Mouse (Mus musculus): Measurements from ENCODE around the gene Vsx2. TPM values are rescaled to one million over a fixed set of nuclear protein-coding genes. Genes with fewer than 3 reads are reported as not detected.

Gene Vsx2
- total and polyA plus RNA-seq, 3 experiments, result not detected

DNA sequence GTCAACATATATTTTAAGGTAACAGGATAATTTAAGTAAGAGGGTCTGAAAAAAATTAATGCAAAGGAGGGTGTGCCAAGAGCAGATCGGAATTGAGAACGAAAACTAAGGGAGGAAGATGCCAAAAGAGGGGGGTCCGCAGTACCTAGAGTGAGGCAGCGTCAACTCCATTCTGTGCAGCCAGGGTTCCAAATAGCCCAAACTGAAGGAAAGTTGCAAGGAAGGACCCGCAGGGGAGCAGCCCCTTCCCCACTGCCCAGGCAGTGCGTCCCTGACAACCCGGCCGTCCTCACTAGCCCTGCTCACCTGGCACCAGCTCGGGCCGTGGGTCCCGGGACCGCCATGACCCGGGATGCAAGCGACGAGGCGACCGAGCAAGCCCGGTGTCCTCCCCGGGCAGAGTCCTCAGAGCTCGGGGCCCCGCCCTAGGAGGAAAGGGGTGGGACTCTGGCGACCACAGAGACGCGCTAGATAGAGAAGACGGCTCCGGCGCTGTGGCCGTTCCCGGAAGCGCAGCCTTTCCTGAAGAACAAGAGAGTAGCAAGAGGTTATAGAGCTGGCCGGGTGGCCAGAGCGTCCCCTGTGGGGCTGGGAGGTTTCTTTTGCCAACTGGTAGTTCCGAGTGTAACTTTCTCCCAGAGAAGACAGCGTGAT, 47.5 kb downstream of the Vsx2 start, which contains the start of gene Abcd4:
TSS of gene Abcd4 (minus strand) at position 437 of the 654 bp plus-strand sequence.
- Histone ChIP-seq H3K79me2 (replicated peaks; ENCODE audit: control insufficient read depth, extremely low read depth, insufficient read depth, poor library complexity, severe bottlenecking) (no peaks in the 10 kb centered on the region), H3K27ac (ENCODE audit: insufficient read depth, low read depth) (0 out of 2 replicates have a peak within 1 kb of the TSS, but pooled peaks have one; percentile 32), H3K4me2 (ENCODE audit: insufficient read depth, low read depth, poor library complexity, severe bottlenecking) (peak within 1 kb of the TSS; percentile 87), H3K36me3 (replicated peaks in 1 of 2; ENCODE audit: control insufficient read depth in 1 of 2, insufficient read depth in 1 of 2, low read length in 1 of 2) (peaks cover 5 to 26% of the 10 kb centered on the region in 2 experiments), H3K4me1 (ENCODE audit: control insufficient read depth in 1 of 2, insufficient read depth in 2 of 2) (peaks cover 14 to 38% of the 10 kb centered on the region in 2 experiments), H3K9me3 (replicated peaks; ENCODE audit: low read length) (no peaks in the 10 kb centered on the region), H3K27me3 (replicated peaks) (no peaks in the 10 kb centered on the region), H3K9ac (ENCODE audit: insufficient read depth, low read depth) (peak within 1 kb of the TSS; percentile 96), H3K4me3 (replicated peaks in 1 of 3; ENCODE audit: low read depth in 2 of 3, low read length in 2 of 3, poor library complexity in 1 of 3) (peak within 1 kb of the TSS; percentile 83 to 100 (median 92))
- in situ Hi-C loops (cut with MboI; ENCODE audit: low pct_ligation_motif_present, low pct_unique_long_range_greater_than_20kb, low sequenced_read_pairs), result no loop called here
- DNase-seq (ENCODE audit: extremely low read depth), result peak; percentile 93
- no peak for TF ChIP-seq RCOR1 (conservative IDR thresholded peaks at IDR 0.05; ENCODE audit: low read depth, low read length)
- no peak for TF ChIP-seq UBTF (IDR thresholded peaks at IDR 0.05; ENCODE audit: low read depth, low read length)
- no peak for TF ChIP-seq ZKSCAN1 (IDR thresholded peaks at IDR 0.05; ENCODE audit: borderline replicate concordance, low read depth, low read length)
- TF ChIP-seq KAT2A (IDR thresholded peaks at IDR 0.05; ENCODE audit: insufficient replicate concordance, low read length), result peak; percentile 71; the same call in 1 of the 2 replicates
- TF ChIP-seq POLR2A (IDR thresholded peaks at IDR 0.05; ENCODE audit: low read depth, low read length), result peak; percentile 94
- 0 out of 2 replicates have a peak, but pooled peaks have one; percentile 47 for TF ChIP-seq POLR2AphosphoS2 (IDR thresholded peaks at IDR 0.05; ENCODE audit: low read depth, low read length)
- TF ChIP-seq JUN (IDR thresholded peaks at IDR 0.05; ENCODE audit: insufficient read depth, low read depth, low read length), result no peak
- TF ChIP-seq ETS1 (conservative IDR thresholded peaks at IDR 0.05; ENCODE audit: low read depth, low read length), result no peak
- peak; percentile 72 for TF ChIP-seq IRF4 (IDR thresholded peaks at IDR 0.05; ENCODE audit: low read depth, low read length)
- 0 out of 2 replicates have a peak, but pooled peaks have one; percentile 5 for TF ChIP-seq MYC (IDR thresholded peaks at IDR 0.05; ENCODE audit: low read depth, low read length)
- no peak for TF ChIP-seq CHD2 (IDR thresholded peaks at IDR 0.05; ENCODE audit: low read length)
- TF ChIP-seq ELF1 (IDR thresholded peaks at IDR 0.05; ENCODE audit: low read depth, low read length), result peak; percentile 100
- no peak for TF ChIP-seq CHD1 (IDR thresholded peaks at IDR 0.05; ENCODE audit: low read depth, low read length)
- TF ChIP-seq HCFC1 (IDR thresholded peaks at IDR 0.05; ENCODE audit: low read depth, low read length), result peak; percentile 90
- no peak for TF ChIP-seq SMC3 (IDR thresholded peaks at IDR 0.05; ENCODE audit: low read depth, low read length)
- TF ChIP-seq MXI1 (IDR thresholded peaks at IDR 0.05; ENCODE audit: low read depth, low read length), result no peak; the same call in 1 of the 2 replicates
- peak; percentile 91 for TF ChIP-seq SIN3A (IDR thresholded peaks at IDR 0.05; ENCODE audit: low read length)
- TF ChIP-seq ZNF384 (IDR thresholded peaks at IDR 0.05; ENCODE audit: low read depth, low read length), result 0 out of 2 replicates have a peak, but pooled peaks have one; percentile 17
- no peak for TF ChIP-seq USF1 (IDR thresholded peaks at IDR 0.05; ENCODE audit: low read depth, low read length)
- TF ChIP-seq RAD21 (IDR thresholded peaks at IDR 0.05; ENCODE audit: low read depth, low read length), result no peak
- TF ChIP-seq ZMIZ1 (IDR thresholded peaks at IDR 0.05; ENCODE audit: low read depth, low read length), result peak; percentile 89
- peak; percentile 55 for TF ChIP-seq GABPA (IDR thresholded peaks at IDR 0.05; ENCODE audit: insufficient replicate concordance, low read depth, low read length)
- TF ChIP-seq USF2 (conservative IDR thresholded peaks at IDR 0.05; ENCODE audit: low read depth, low read length), result no peak
- no peak for TF ChIP-seq EP300 (IDR thresholded peaks at IDR 0.05; ENCODE audit: low read length)
- 0 out of 2 replicates have a peak, but pooled peaks have one; percentile 24 for TF ChIP-seq NRF1 (IDR thresholded peaks at IDR 0.05; ENCODE audit: low read depth, low read length)
- TF ChIP-seq TCF12 (IDR thresholded peaks at IDR 0.05; ENCODE audit: low read depth, low read length), result peak; percentile 81
- TF ChIP-seq TBP (conservative IDR thresholded peaks at IDR 0.05; ENCODE audit: low read depth, low read length), result peak; percentile 88
- TF ChIP-seq MEF2A (IDR thresholded peaks at IDR 0.05; ENCODE audit: borderline replicate concordance, low read depth, low read length), result peak; percentile 73; the same call in 1 of the 2 replicates
- no peak for TF ChIP-seq ZC3H11A (IDR thresholded peaks at IDR 0.05; ENCODE audit: low read depth, low read length)
- TF ChIP-seq CTCF (conservative IDR thresholded peaks at IDR 0.05 in 1 of 2, IDR thresholded peaks at IDR 0.05 in 1 of 2; ENCODE audit: low read depth in 2 of 2, low read length in 2 of 2), result peak in 1 of 2 experiments; percentile 69; a peak in 2 of 4 replicates
- peak; percentile 92 for TF ChIP-seq MAZ (IDR thresholded peaks at IDR 0.05; ENCODE audit: low read depth, low read length)
- TF ChIP-seq MAX (IDR thresholded peaks at IDR 0.05; ENCODE audit: low read length), result peak; percentile 22; the same call in 1 of the 2 replicates
- no peak for TF ChIP-seq BHLHE40 (IDR thresholded peaks at IDR 0.05; ENCODE audit: low read depth, low read length)
- no peak for TF ChIP-seq MAFK (IDR thresholded peaks at IDR 0.05; ENCODE audit: insufficient replicate concordance, low read length)
- TF ChIP-seq JUND (conservative IDR thresholded peaks at IDR 0.05; ENCODE audit: low read depth, low read length), result no peak
- no peak for TF ChIP-seq E2F4 (IDR thresholded peaks at IDR 0.05; ENCODE audit: insufficient replicate concordance, low read depth, low read length)
- TF ChIP-seq PAX5 (IDR thresholded peaks at IDR 0.05; ENCODE audit: low read length), result no peak
- peak; percentile 58; the same call in 1 of the 2 replicates for TF ChIP-seq NELFE (IDR thresholded peaks at IDR 0.05; ENCODE audit: low read depth, low read length)
- dilution Hi-C loops (cut with MboI; ENCODE audit: extremely low pct_ligation_motif_present, extremely low pct_unique_long_range_greater_than_20kb, low sequenced_read_pairs), result no loop called here
